Mouse (Mus musculus) WW6 (cell line): ENCODE results near the gene Dgcr6.

ENCODE experiments used
- DNase-seq: peaks from one replicate; pipeline ENCODE4 v3.0.0-alpha.2; 2013; ENCODE audit warnings: low read depth, low spot score

The Dgcr6 gene

DNA sequence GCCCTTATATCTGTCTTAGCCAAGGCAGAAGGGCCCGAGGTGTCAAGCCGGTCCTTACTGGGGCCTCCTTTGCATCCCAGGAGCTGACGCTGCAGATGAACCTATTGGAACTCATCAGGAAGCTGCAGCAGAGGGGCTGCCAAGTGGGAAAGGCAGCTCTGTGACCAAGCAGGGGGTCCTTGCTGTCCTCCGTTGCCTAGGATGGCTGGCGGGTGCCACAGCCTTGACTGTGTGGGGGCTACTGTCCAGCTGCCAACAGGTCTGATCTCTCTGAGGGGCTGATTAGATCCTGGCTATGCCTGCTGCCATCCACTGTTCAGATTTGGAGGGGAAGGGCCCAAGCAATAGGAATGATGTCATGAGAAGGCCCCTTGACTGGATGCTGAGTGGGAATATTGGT lies 18.1 kb downstream of the Dgcr6 start:
- no peak for DNase-seq

DNA sequence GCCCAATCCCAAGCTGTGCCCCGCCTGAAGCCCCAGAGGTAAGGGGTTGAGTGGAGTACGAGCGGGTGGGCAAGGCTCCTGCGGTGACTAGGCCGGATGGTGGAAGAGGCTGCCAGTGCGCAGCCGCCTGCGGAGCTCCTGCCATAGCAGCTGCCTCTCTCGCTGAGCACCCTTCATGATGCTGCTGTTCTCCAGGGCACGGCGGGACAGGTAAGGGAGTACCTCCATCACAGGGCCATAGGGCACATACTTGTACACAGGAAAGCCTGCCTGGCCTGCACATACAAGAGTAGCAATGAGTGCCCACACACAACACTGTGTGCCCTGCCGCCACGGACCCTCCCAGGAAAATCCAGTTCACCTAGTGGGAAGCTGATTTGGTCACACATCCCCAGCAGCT lies 19.4 kb downstream of the Dgcr6 start:
- DNase-seq: no peak

DNA sequence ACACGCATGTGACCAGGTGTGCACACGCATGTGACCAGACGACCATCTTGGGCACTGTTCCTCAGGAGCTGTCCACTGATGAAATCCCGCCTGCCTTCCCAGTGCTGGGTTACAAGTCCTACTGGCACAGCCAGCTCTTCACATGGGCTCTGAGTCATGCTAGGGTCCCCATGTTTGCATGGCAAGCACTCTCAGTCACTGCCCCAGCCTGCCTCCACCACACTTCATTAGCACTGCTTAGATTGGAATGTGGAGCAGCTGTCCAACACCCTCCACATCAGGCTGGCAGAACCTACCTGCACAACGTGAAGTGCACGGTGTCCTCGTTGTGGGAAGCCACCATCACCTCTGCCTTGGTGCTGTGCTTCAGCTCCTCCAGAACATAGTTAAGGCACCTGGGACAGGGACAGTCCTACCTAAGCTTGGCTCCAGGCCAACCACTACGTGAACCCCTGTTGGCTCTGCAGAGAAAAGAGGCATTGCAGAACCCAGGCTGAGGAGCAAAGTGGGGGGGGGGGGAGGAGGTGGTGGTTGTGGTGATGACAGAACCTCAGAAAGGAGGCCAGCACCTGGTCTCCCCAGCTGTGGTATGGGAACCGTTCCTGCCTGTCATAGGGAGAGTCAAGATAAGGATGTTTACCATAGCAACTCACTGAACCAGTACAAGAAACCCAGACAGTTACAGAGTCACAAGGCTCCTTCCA lies 20.8 kb downstream of the Dgcr6 start:
- no peak for DNase-seq

DNA sequence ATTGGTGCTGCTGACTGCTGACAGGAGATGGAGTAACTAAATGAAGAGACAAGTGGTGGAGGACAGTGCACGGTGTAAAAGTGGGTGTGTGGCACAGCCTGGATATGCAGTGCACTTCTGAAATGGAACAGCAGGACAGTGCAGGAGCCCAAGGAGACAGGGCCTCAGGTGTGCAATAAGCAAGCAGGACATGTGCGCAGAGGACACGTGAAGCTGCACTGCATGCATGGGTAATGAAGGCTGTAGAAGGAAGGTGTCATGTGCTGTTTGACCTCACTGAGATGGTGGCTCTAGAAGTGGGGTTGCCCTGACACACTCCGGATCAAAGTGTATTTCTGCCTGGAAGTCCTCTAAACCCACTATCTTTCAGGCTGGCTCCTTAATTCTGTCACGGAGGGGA lies 22.0 kb downstream of the Dgcr6 start:
- no peak for DNase-seq

DNA sequence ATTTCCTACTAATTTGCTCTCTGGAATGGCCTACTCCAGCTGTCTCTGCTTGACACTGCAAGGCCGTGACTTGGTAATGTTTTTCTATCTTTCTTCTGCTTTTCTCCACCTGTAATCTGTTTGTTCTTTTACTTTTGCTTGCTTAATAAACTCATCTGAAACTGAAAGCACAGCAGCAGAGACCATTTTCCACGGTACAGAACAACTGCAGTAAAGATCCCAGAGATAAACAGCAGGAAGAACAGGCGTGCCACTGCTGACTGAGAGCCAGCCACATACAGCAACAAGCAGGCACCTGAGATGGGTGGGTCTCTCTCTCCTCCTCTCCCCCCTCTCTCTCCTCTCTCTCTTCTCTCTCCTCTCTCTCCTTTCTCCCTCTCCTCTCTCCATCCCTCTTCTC lies 22.5 kb downstream of the Dgcr6 start:
- DNase-seq: no peak

DNA sequence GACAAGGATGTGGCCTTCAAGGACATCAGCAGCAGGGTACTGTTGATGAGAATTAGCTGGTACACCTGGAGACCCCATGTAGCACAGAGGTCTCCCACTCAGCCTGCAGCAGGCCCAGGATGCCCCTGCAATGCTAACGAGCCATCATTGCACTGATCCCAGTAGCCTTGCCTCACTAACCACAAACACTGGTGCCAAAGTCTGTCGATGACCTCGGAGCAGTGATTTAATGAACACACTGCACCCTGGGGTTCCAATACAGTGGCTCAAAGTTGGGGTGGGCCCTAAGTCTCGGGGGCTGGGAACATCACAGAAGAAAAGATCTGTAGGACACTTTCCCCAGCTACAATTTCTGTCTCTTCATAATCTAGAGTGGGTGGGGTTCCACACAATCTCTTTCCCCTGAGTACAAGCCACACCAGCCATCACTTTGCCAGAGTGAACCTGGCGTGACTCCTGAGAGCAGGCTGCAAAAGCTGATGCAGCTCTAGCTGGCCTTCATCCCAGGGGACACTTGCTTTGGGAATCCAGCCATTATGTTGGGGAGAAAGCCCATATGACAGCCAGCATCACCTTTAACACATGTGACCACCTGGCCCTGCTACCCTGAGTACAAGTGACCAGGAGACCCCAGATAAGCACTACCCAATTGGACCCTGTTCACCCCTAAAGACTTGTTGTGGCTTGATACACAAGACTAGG lies 25.8 kb downstream of the Dgcr6 start:
- no peak for DNase-seq

DNA sequence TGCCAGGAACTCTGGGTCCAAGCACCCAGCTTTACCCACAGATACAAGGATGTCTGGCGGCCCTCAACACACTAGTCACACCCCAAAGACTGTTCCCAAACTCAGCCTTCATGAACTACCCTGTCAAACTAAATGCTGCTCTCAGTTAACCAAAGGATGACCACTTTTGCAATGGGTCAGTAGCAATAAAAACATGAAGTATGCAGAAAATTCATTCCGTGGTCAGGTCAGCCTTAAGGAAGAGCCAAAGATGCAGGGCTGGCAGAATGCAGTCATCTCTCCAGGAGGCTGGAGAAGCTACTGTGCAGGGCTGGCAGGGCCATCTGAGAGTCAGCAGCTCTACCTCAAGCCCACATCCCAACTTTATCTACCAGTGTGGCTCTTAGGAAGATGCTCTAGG lies 26.6 kb downstream of the Dgcr6 start:
- no peak for DNase-seq

DNA sequence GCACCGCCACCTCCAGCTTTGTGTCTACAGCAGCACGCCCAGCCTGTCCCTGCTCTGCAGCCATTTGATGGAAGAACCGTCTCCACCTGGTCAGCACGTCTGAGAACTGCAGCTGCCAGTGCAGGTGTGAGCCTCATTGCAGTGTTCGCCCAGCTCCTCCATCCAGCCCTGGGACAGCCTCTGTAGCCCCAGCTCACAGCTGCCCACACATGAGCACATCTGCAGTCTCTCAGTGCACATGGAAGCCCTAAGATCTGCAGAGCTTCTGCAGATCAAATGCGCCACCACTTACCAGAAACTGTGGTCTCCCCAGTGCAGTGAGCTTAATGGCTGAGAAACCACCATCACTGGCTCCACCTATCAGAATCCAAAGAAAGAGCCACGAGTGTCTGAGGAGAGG lies 27.5 kb downstream of the Dgcr6 start:
- no peak for DNase-seq

DNA sequence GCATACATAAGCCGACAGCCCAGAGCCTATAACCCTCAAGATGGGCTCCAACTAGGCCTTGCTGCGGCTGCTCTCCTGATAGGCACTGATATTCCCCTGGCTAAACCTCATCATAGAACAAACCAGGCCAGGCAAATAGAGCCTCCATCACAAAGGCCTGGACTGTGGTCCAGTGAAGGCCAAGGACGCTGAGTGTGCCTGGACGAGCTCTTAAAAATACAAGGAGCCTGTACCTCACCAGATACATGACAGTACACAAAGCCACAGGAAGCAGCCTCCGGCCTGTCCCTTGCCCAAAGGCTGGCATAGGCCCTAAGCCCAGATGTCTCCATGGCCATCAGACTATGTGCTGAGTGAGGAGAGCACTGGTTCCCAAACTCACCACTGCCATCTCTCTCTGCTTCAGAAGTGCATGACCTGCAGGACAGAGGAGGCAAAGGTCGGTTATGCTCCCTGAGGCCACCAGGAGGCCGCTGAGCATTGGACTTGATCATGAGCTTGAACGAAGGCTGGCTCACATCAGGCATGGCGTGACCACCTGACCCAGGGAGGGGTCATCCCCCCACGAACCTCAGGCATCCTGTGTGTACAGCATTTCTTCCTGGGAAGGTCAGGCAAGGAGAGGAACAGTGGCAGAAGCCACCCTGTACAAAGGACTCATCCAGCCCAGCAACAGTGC lies 28.6 kb downstream of the Dgcr6 start:
- no peak for DNase-seq

DNA sequence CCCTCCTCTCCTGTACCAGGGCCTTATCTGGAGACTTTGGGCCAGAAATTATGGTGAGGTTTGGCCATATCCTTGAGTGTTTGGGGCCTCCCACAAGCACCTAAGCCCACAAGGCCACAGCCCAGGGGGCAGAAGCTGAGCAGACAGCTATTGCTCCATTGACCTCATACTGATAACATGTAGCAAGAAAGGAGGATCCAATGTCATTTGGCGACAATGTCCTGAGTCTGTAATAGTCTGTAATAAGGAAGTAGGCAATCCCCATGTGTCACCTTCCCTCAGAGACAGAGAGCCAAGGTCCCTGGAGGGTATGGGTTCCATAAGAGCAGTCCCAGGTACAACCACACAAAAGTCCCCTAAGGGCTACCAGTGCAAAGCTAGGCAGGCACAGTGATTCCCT lies 29.6 kb downstream of the Dgcr6 start:
- no peak for DNase-seq

DNA sequence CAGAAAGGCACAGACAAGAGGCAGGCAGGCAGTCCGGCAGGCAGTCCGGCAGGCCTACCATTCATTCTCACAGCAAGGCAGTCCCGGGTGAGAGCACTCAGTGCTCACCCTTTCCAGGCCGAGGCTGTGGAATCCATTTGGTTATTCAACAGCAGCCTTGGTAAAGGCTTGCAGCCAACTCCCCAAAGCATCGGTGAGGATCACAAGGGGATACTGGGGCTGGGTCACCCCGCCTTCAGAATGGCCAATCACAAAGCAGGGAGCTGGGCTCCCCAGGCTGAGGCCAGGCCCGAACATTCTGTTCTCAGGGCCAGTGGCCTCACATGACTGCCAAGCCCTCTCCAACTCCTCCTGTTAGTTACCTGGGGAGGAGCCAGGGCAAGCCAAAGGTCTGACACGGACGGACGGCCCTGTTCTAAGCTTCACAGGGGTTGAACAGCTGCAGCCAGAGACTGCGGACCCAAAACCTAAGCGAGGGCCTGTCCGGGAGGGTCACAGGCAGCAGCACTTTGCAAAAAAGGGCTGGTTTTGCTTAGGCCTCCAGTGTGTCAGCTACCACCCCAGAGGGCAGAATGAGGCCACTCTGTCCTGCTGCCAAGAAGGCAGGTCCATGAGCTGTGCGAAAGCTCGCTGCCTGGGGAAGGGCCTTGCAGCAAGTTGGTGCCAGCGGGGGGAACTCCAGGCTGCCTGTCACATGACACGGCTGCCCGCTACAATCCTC lies 30.7 kb downstream of the Dgcr6 start:
- no peak for DNase-seq

DNA sequence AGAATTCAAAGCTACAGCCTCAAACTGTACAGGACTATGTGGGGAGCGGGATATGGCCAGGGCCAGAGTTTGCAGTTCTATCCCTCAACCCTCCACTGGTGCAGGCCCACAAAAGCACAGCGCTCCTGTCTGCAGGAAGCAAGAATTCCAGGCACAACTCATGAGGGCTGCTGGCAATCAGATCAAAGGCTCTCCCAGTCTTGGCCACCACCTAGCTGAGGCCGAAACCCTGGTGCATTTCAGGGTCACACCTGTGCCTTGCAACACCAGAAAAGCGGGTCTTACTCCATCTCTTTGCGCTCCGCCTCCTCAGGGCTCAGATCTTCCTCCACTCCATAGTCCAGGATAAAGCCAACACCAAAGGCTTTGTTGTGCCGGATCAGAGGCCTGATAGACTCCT lies 31.6 kb downstream of the Dgcr6 start:
- no peak for DNase-seq

DNA sequence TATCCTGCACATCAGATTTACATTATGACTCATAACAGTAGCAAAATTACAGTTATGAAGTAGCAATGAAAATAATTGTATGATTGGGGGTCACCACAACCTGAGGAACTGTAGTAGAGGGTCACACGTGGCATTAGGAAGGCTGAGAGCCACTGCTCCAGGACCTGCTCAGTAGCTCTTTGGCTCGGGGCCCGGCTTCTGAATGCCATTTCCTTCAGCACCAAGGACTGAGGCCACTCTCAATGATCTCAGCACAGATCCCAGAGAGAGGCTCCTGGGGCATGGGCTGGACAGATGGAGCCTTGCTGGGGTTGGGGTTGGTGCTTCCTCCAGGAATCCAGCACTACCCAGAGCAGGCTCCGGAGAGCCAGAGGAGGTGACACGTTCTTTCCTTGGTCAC lies 34.4 kb downstream of the Dgcr6 start:
- no peak for DNase-seq

DNA sequence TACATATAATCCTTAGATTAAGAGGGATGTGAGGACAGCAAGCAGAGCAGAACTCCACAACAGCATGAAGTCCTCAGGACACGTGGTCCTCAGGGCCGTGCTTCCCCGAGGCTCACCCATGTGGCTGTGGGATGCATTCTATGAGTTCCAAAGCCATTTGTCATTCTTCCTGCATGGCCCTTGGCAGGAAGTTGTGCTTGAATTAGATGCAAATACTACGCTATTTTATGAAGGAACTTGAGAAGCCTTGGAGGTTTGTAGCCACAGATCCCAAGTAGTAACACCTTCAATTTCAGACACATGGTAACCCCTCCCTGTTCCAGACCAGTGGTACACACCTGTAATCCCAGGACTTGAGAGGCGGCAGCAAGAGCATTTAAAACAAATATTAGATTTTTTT lies 43.7 kb downstream of the Dgcr6 start:
- DNase-seq: no peak

DNA sequence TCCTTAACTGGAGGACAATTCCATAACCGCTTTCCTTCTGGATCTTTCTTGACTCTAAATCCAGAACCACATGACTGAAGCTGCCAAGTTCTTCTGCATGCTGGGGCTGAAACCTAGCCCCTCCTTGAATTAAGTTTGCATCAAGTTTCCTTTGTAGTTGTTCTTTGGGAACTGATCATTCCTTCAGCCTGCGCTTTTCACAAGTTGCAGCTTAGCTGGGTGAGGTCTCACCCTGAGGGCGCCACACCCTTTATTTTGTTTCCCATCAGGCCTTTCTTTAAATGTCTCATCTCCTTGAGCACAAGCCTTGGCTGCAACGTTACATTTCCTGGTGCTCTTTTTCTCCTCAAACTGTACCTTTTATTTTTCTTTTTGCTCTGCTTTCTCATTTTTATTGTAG lies 50.2 kb downstream of the Dgcr6 start:
- DNase-seq: no peak

DNA sequence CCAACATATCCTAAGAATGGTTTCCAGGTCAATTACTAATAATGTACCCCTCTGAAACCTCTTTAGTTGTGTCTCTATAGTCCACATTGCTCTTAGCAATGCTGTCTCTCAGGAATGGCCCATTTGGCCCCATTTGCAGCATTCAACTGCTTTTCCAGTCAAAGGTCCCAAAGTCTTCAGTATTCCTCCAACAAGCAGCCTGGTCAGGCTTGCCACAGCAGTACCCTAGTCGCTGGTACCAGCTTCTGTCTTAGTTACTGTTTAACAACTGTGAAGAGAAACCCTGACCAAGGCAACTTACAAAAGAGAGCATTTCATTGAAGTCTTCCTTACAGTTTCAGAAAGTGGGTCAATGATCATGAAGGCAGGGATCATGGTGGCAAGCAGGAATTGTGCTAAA lies 50.7 kb downstream of the Dgcr6 start:
- no peak for DNase-seq

DNA sequence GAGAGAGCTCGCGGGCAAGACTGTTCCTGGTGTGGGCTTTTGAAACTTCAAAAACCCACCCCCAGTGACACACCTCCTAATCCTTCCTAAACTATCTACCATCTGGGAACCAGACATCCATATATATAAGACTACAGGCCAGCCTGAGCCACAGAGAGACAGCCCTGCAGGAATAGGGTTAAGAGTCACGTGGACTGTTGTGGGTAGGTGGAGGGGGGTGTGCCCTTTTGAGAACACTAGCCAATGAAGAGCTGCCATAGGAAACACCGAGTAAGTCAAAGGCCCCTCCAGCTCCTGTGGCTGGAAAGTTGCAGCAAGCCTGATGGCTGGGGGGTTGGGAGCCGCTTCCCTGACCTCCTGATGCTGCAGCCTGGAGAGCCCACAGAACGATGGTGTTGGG lies 51.1 kb downstream of the Dgcr6 start:
- DNase-seq: no peak

DNA sequence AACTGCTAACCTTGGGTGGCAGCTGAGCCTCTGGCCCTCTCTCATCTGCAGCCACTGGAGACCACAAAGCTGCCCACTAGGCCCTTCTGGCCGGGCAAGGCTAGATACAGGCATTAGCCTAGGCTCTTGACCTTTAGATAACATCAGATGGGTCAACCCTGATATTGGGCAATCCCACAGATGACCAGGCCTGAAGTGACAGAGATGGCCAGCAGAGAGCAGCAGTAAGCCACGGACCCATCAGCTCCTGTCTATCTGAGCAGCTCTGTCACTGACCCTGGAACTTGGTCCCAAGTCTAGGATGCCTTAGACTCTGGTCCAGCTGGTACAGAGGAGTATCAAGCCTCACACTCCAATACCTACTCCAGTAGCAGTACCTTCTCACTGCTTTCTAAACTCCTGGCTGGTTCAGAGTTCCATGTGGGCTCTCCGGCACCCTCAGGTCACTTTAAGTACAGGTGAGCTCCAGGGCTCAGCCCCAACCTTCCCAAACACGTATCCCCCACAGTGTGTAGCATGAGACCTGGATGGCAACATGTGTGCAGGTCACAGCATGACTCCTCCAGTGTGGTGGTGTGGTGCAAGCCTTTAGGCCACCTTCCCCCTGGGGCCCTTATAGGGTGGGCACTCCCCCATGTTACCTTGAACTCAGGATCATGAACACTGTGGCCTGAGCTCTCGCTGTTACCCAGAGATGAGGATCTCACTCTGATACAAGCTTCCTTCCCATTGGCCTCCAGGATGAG lies 55.7 kb downstream of the Dgcr6 start:
- no peak for DNase-seq

DNA sequence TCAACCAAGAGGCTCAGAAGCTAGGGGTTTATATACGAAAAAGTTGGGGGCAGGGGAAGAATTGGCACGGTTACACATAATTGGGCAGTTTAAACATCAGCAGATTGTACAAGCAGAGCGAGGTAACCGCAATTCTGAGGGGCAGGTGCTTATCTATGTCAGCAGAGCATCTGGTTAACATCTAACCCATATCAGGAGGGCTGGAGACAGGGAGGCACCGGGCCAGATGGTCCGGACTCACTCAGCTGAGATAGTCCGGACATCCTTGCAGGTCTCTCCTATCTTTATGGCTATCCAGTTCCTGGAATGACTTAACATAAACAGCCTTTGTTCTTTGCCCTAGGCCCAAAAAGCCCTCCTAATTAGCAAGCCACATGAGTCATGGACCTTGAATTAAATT lies 58.4 kb downstream of the Dgcr6 start:
- DNase-seq: no peak

DNA sequence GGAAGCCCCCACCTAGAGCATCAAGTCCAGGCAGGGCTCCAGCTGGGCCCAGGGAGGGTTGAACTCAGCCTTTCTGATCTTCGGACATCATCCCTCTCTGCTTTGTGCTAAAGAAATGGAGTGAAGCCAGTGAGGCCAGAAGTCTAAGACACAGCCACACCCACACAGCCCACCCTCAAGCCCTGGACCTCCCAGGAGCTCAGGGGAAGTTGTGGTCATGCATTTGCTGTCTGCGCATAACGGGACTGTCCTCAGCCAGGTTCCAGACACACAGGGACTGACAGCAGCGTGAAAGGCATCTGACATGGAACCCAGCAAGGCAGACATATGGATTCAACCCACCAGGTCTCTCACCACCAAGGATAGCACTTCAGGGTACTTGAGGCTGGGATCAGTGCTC lies 63.8 kb downstream of the Dgcr6 start:
- DNase-seq: no peak

DNA sequence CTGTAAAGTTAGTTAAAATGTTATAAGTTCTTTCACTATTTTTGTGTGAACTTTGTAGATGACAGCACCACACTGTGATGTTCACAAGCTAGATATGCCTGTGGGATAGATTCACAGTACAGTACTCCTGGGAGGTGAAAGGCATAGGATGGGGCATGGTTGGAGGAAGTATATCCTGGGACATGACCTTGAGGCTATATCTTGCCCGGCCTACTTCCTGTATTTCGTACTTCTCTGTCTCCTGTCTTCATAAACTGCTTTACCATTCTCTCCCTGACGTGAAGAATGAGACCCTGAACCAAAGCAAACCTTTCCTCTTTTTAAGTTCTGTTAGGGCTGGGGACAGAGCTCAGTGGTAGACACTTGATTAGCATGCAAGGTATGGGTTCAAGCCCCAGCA lies 65.6 kb downstream of the Dgcr6 start:
- DNase-seq: no peak
